ENCODE assay signal across 15 mouse cellular contexts in genomic region chr3:84271794-84272193, GRCm38 (mm10). TPM values are rescaled to one million over a fixed set of nuclear protein-coding genes. Genes with fewer than 3 reads are reported as not detected.
DNase-seq lines count a peak whose midpoint lies in the region; ATAC-seq and TF ChIP-seq lines count a peak whose summit lies in the region.
"Had no signal": no experiment of that assay in that cellular context is flagged by ENCODE, and none has a peak within 500 bp of the region (broad histone marks: within the 10 kb centered on the region; RNA-seq: fewer than 3 reads in every experiment).

No protein-coding gene starts in this region.

- H3K4me2 ChIP-seq in neural tube, embryonic 12.5 days (replicated peaks): peak overlapping the region; percentile 52; the same call in 1 of the 2 replicates
- H3K4me2 ChIP-seq in neural tube, embryonic 15.5 days: no peak overlapping the region
- H3K4me2 ChIP-seq in intestine, postnatal 0 days (replicated peaks; ENCODE audit: low read depth): no peak overlapping the region
- H3K4me2 ChIP-seq: limb, embryonic 13.5 days had no signal

- no peaks in the 10 kb centered on the region for H3K9me3 ChIP-seq in neural tube, embryonic 12.5 days
- H3K9me3 ChIP-seq in neural tube, embryonic 15.5 days (replicated peaks): no peaks in the 10 kb centered on the region
- no peaks in the 10 kb centered on the region for H3K9me3 ChIP-seq in intestine, postnatal 0 days (ENCODE audit: control insufficient read depth)
- H3K9me3 ChIP-seq: limb, embryonic 13.5 days had no signal

- WGBS in neural tube, embryonic 12.5 days: 90% methylated on average over 10 of the region's 10 CpGs
- 89% methylated on average over 10 of the region's 10 CpGs for WGBS in neural tube, embryonic 15.5 days
- WGBS in intestine, postnatal 0 days: 81% methylated on average over 10 of the region's 10 CpGs

- H3K9ac ChIP-seq in neural tube, embryonic 12.5 days: no peak overlapping the region
- no peak overlapping the region for H3K9ac ChIP-seq in neural tube, embryonic 15.5 days (replicated peaks)
- no peak overlapping the region for H3K9ac ChIP-seq in intestine, postnatal 0 days (ENCODE audit: low read depth, low read length)
- H3K9ac ChIP-seq: limb, embryonic 13.5 days had no signal

- no peaks in the 10 kb centered on the region for H3K27me3 ChIP-seq in neural tube, embryonic 12.5 days (replicated peaks)
- H3K27me3 ChIP-seq in neural tube, embryonic 15.5 days (replicated peaks): no peaks in the 10 kb centered on the region
- no peaks in the 10 kb centered on the region for H3K27me3 ChIP-seq in intestine, postnatal 0 days (replicated peaks; ENCODE audit: control insufficient read depth, insufficient read depth, low read length)
- H3K27me3 ChIP-seq: Patski had no signal

- peak; percentile 8 to 18 for DNase-seq in heart, postnatal 14 days
- DNase-seq in heart, adult 11 months: no peak
- peak; percentile 63 to 72 for DNase-seq in spleen, postnatal 4 days (ENCODE audit: low spot score in 2 of 2)
- no peak for DNase-seq in left cerebral cortex, postnatal 10 days (ENCODE audit: extremely low spot score in 1 of 2, low spot score in 2 of 2)
- DNase-seq: adrenal gland, adult 8-10 months; cerebellum, adult 18-20 months; lung, postnatal 10 days; midbrain, embryonic 14.5 days; thymus, postnatal 14 days had no signal

- no peak overlapping the region for H3K4me3 ChIP-seq in neural tube, embryonic 12.5 days
- H3K4me3 ChIP-seq in neural tube, embryonic 15.5 days (replicated peaks): no peak overlapping the region
- H3K4me3 ChIP-seq in intestine, postnatal 0 days (ENCODE audit: low read depth, low read length): no peak overlapping the region
- H3K4me3 ChIP-seq: limb, embryonic 13.5 days had no signal

- intact Hi-C loops in heart, postnatal 14 days (cut with DNase I): no loop called here
- intact Hi-C loops in left cerebral cortex, postnatal 10 days (cut with DNase I): no loop called here

- no peak for ATAC-seq in neural tube, embryonic 12.5 days (ENCODE audit: low FRiP score, low read depth)
- no peak for ATAC-seq in neural tube, embryonic 15.5 days (ENCODE audit: low FRiP score)
- no peak for ATAC-seq in intestine, postnatal 0 days
- ATAC-seq: Patski had no signal

- TF ChIP-seq CTCF in intestine, postnatal 0 days (IDR thresholded peaks at IDR 0.05; ENCODE audit: low read depth): no peak

- H3K4me1 ChIP-seq in neural tube, embryonic 12.5 days: peaks cover 42% of the 10 kb centered on the region
- H3K4me1 ChIP-seq in neural tube, embryonic 15.5 days: peaks cover 19% of the 10 kb centered on the region
- H3K4me1 ChIP-seq in intestine, postnatal 0 days (replicated peaks; ENCODE audit: control insufficient read depth, insufficient read depth, low read length): 0 out of 2 replicates have a peak, but pooled peaks cover 10% of the 10 kb centered on the region

- H3K27ac ChIP-seq in neural tube, embryonic 12.5 days: no peak overlapping the region
- H3K27ac ChIP-seq in neural tube, embryonic 15.5 days (replicated peaks): no peak overlapping the region
- H3K27ac ChIP-seq in intestine, postnatal 0 days (ENCODE audit: low read depth, low read length): peak overlapping the region; percentile 87; the same call in 1 of the 2 replicates
- H3K27ac ChIP-seq: limb, embryonic 13.5 days had no signal

- 0 out of 2 replicates have a peak, but pooled peaks cover 5% of the 10 kb centered on the region for H3K36me3 ChIP-seq in neural tube, embryonic 12.5 days
- H3K36me3 ChIP-seq in neural tube, embryonic 15.5 days: no peaks in the 10 kb centered on the region
- H3K36me3 ChIP-seq in intestine, postnatal 0 days (ENCODE audit: control insufficient read depth, insufficient read depth): no peaks in the 10 kb centered on the region
- H3K36me3 ChIP-seq: limb, embryonic 13.5 days had no signal

RNA-seq across cellular contexts. Expression of gene Trim2, which starts 34.9 kb away (rescaled TPM):
- total RNA-seq in heart, postnatal 14 days (2021): 1 to 10 TPM; 6.9 to 8.5 TPM
- 132 and 151 TPM in 2 replicates for polyA plus RNA-seq in neural tube, embryonic 12.5 days (2016; fragmentation: Nextera tagmentation; extraction: Ambion mirVana)
- 108 and 137 TPM in 2 replicates for polyA plus RNA-seq in neural tube, embryonic 15.5 days (2015; fragmentation: Nextera tagmentation; extraction: Ambion mirVana)
- polyA plus RNA-seq in intestine, postnatal 0 days (2015; fragmentation: Nextera tagmentation; extraction: Ambion mirVana): 21.2 and 22.5 TPM in 2 replicates
- total RNA-seq in left cerebral cortex, postnatal 10 days (2021): 100 to 1,000 TPM; 186 to 212 TPM
- total RNA-seq: granulocyte monocyte progenitor cell, adult 5-6 weeks had no signal

Comparison
In these comparisons a context has a peak if more than half of its experiments do, and no peak if none do; other contexts are left out.
1. DNase-seq: peak in heart, postnatal 14 days (2 of 2) and spleen, postnatal 4 days (2 of 2); none in heart, adult 11 months (single experiment) and left cerebral cortex, postnatal 10 days (0 of 2).